Mouse (Mus musculus): Measurements from ENCODE around the gene Dnah12. TPM values are rescaled to one million over a fixed set of nuclear protein-coding genes. Genes with fewer than 3 reads are reported as not detected.

The Dnah12 gene
- 0.19 and 0.20 TPM in 2 replicates for polyA plus RNA-seq (2015; fragmentation: Nextera tagmentation; extraction: Ambion mirVana)

DNA sequence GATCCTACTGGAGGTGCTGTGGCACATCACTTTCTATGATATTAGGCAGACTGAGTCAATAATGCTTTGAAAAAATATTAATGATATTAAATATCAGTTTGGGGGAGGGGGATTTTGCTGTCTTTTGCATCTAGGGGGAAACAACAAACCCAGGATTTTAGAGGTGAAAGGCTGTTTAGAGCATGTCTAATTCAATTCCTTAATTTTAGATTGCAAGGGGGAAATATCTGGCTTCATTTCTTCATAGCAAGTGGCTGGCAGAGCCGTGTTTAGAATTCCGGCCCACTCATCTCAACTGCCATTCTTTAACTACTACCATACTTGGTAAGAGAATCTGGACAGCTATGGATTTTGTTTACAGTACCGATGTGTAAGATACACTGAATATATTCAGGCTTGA, at the start of gene Dnah12:
Gene Dnah12, plus strand, starts transcription at position 301 of the 400 bp plus-strand sequence.
- 92% methylated on average over 3 of the region's 3 CpGs for WGBS

DNA sequence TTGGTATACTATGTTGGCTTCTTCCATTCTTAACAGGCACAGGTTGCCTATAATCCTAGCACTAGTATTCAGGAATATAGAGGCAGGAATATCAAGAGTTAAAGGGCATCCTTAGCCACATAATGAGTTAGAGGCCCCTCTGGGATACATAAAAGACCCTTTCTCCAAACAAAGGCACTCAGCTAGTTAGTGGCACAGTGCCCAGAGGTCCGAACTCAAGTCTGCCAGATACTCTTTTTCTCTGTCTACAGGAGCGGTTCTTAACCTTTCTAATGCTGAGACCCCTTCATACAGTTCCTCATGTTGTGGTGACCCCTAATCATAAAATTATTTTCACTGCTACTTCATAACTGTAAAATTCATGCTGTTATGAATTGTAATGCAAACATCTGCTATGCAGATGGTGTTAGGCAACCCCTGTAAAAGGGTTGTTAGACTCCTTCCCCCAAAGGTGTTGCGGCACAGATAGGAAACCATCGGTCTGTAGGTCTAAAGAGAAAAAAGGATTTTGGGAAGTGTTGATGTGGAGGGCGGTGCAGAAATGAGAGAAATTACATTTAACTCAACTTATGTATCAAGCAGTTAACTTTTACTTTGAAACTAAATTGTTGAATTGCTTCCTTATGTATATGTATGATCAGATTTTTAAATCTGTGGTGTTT, 47.0 kb upstream of the Dnah12 start:
- Histone ChIP-seq H3K27me3 (replicated peaks) (no peaks in the 10 kb centered on the region), H3K27ac (replicated peaks) (no peak overlapping the region), H3K4me3 (replicated peaks) (no peak overlapping the region), H3K9ac (replicated peaks) (no peak overlapping the region), H3K4me1 (peaks cover 28% of the 10 kb centered on the region), H3K9me3 (replicated peaks) (no peaks in the 10 kb centered on the region), H3K4me2 (peak overlapping the region; percentile 13; the same call in 1 of the 2 replicates), H3K36me3 (peaks cover 10% of the 10 kb centered on the region)
- no peak for ATAC-seq (ENCODE audit: low FRiP score)
- 31% methylated on average over 5 of the region's 5 CpGs for WGBS

More for the DNA sequence above, at the start of gene Dnah12:
- Histone ChIP-seq H3K4me1 (no peaks in the 10 kb centered on the region), H3K9ac (replicated peaks) (no peak within 1 kb of the TSS), H3K4me3 (replicated peaks) (no peak within 1 kb of the TSS), H3K36me3 (no peaks in the 10 kb centered on the region), H3K9me3 (replicated peaks) (no peaks in the 10 kb centered on the region), H3K27ac (replicated peaks) (no peak within 1 kb of the TSS), H3K27me3 (replicated peaks) (no peaks in the 10 kb centered on the region), H3K4me2 (no peak within 1 kb of the TSS)
- ATAC-seq (ENCODE audit: low FRiP score) = no peak

DNA sequence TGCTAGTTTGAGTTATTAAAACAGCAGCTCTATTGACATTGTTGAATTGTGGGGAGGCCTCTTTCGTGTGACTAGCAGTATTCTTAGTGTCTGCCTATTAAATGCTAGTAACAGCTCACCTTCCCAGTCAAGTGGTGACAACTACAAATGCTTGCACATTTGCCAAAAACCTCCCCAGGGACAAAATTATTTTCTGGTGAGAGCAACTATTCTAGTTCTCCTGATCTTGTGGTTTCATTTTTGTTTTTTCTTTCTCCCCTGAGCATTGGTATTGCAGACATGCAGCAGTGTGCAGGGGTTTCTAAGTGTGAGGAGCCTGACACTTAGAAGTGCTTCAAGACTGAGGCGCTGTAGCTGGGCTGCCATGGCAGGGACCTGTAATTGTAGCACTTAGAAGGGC, 45.3 kb upstream of the Dnah12 start:
- H3K27ac ChIP-seq (replicated peaks) = no peak overlapping the region
- no peak overlapping the region for H3K4me3 ChIP-seq (replicated peaks)
- WGBS = 81% methylated on average over 2 of the region's 2 CpGs
- H3K4me1 ChIP-seq = peaks cover 19% of the 10 kb centered on the region
- H3K9me3 ChIP-seq (replicated peaks) = no peaks in the 10 kb centered on the region
- H3K36me3 ChIP-seq = peaks cover 17% of the 10 kb centered on the region
- no peak for ATAC-seq (ENCODE audit: low FRiP score)
- no peak overlapping the region for H3K9ac ChIP-seq (replicated peaks)
- H3K4me2 ChIP-seq = no peak overlapping the region
- no peaks in the 10 kb centered on the region for H3K27me3 ChIP-seq (replicated peaks)

DNA sequence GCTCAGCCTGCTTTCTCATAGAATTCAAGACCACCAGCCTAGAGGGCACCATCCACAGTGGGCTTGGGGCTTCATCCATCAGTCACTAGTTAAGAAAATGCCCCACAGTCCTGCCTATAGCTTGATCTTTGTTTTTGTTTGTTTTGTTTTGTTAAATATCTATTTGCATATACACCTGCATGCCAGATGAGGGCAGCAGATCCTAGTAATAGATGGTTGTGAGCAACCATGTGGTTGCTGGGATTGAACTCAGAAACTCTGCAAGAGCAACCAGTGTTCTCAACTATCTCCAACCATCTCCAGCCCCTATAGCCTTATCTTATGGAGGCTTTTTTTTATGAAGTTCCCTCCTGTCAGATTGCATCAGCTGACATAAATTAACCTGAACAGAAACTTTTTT, 41.2 kb upstream of the Dnah12 start:
- no peak for ATAC-seq (ENCODE audit: low FRiP score)
- Histone ChIP-seq H3K4me3 (replicated peaks) (no peak overlapping the region), H3K4me1 (0 out of 2 replicates have a peak, but pooled peaks cover 5% of the 10 kb centered on the region), H3K27ac (replicated peaks) (no peak overlapping the region), H3K36me3 (peaks cover 46% of the 10 kb centered on the region), H3K9ac (replicated peaks) (no peak overlapping the region), H3K9me3 (replicated peaks) (no peaks in the 10 kb centered on the region), H3K27me3 (replicated peaks) (no peaks in the 10 kb centered on the region), H3K4me2 (no peak overlapping the region)

DNA sequence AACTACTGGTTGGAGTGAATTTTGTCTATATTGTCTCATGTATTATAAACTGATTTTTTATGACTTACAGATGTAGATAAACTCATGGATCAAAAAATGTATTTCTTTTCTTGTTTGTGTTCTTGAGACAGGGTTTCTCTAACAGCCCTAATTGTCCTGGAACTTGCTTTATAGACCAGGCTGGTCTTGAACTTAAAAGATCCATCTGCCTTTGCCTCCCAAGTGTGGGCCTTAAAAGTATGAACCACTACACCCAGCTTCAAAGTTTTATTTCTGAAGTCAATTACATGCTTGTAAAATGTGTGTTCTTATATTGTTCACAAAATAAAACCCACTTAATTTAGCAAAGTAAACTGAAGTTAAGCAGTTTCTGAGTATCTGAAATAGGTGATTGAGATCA, 34.9 kb upstream of the Dnah12 start:
- no peaks in the 10 kb centered on the region for H3K27me3 ChIP-seq (replicated peaks)
- no peaks in the 10 kb centered on the region for H3K9me3 ChIP-seq (replicated peaks)
- ATAC-seq (ENCODE audit: low FRiP score) = no peak
- H3K9ac ChIP-seq (replicated peaks) = no peak overlapping the region
- peaks cover 48% of the 10 kb centered on the region for H3K36me3 ChIP-seq
- no peak overlapping the region for H3K4me3 ChIP-seq (replicated peaks)
- no peak overlapping the region for H3K4me2 ChIP-seq
- H3K27ac ChIP-seq (replicated peaks) = no peak overlapping the region
- no peaks in the 10 kb centered on the region for H3K4me1 ChIP-seq

DNA sequence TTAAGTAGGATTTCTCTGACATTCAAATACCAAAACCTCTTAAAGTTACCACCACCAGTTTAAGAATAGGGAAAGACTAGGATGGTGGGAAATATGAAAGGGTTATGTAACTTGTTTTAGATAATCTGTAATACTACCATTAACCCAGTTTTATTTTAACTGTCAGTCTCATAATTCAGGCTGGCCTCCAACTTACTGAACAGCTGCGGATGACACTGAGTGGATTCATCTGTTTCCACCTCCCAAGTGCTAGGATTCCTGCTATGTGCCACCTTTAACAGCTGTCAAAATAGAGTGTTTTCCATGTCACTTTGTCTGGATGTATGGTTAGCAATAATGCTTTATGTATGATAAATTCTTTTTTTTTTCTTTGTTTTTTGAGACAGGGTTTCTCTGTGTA, 32.8 kb upstream of the Dnah12 start:
- no peak overlapping the region for H3K27ac ChIP-seq (replicated peaks)
- no peaks in the 10 kb centered on the region for H3K27me3 ChIP-seq (replicated peaks)
- H3K4me1 ChIP-seq = no peaks in the 10 kb centered on the region
- H3K9me3 ChIP-seq (replicated peaks) = no peaks in the 10 kb centered on the region
- H3K4me2 ChIP-seq = no peak overlapping the region
- peaks cover 42% of the 10 kb centered on the region for H3K36me3 ChIP-seq
- 98% methylated on average over 1 of the region's 1 CpGs for WGBS
- no peak overlapping the region for H3K9ac ChIP-seq (replicated peaks)
- ATAC-seq (ENCODE audit: low FRiP score) = no peak
- no peak overlapping the region for H3K4me3 ChIP-seq (replicated peaks)

DNA sequence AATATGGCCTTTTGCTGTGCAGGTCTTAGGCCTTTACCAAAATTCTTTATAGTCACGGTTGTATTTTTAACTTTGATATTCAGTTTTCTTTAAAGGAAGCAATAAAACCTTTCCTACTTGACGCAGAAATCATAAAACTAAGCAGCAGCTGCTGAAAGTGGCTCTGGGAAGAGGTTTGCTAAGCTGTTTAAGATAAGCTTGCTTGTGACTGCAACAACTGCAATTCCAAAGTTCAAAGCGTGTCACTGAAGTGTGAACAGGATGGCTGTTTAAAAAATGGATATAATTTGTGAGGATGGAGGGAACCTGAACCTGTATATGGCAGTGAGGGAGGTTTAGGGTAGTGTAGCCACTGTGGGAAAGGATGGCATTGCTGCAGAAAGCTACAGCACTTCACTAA, 31.1 kb upstream of the Dnah12 start:
- Histone ChIP-seq H3K36me3 (peaks cover 37% of the 10 kb centered on the region), H3K27me3 (replicated peaks) (no peaks in the 10 kb centered on the region), H3K27ac (replicated peaks) (no peak overlapping the region), H3K9ac (replicated peaks) (no peak overlapping the region), H3K4me3 (replicated peaks) (no peak overlapping the region), H3K9me3 (replicated peaks) (no peaks in the 10 kb centered on the region), H3K4me2 (no peak overlapping the region), H3K4me1 (peaks cover 11% of the 10 kb centered on the region)
- ATAC-seq (ENCODE audit: low FRiP score) = no peak
- WGBS = 85% methylated on average over 3 of the region's 3 CpGs

DNA sequence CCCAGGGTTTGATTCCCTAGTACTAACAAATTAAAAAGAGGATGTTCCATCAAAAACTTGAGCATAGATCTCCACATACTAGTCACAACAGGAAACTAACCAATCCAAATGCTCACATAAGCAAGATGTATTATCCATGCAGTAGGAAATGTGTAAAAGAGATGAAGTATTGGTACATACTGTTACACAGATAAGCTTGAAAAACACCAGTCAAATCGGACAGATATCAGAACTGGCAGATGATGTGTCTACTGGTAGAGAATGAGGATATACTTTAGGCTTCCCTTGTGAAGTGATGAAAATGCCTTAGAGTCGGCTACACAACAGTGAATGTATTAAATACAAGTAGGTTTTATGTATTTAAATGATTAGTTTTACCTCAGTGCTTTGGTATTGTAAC, 30.6 kb upstream of the Dnah12 start:
- WGBS = 89% methylated on average over 2 of the region's 2 CpGs
- H3K27me3 ChIP-seq (replicated peaks) = no peaks in the 10 kb centered on the region
- H3K9ac ChIP-seq (replicated peaks) = no peak overlapping the region
- peaks cover 33% of the 10 kb centered on the region for H3K36me3 ChIP-seq
- no peak for ATAC-seq (ENCODE audit: low FRiP score)
- peaks cover 15% of the 10 kb centered on the region for H3K4me1 ChIP-seq
- no peak overlapping the region for H3K4me2 ChIP-seq
- no peak overlapping the region for H3K4me3 ChIP-seq (replicated peaks)
- H3K27ac ChIP-seq (replicated peaks) = no peak overlapping the region
- H3K9me3 ChIP-seq (replicated peaks) = no peaks in the 10 kb centered on the region

DNA sequence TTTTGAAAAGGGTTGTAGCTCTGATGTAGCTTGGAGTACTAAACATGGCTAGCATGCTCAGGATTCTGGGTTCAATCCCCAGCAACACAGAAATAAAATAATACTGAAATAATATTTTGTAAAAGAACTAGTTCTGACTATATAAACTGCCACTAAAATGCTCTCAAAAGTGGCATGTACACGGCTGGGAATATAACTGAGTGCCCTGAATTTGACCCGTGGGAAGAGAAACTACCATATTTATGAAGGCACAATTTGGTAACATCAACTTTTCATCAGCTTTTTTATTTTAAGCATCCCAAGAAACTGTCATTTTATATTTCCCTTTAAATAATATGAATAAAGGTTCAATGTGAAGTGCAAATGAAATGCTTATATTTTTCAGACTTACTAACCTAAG, 29.2 kb upstream of the Dnah12 start:
- Histone ChIP-seq H3K9me3 (replicated peaks) (no peaks in the 10 kb centered on the region), H3K27ac (replicated peaks) (no peak overlapping the region), H3K4me2 (no peak overlapping the region), H3K4me3 (replicated peaks) (no peak overlapping the region), H3K4me1 (peaks cover 27% of the 10 kb centered on the region), H3K36me3 (peaks cover 25% of the 10 kb centered on the region), H3K27me3 (replicated peaks) (no peaks in the 10 kb centered on the region), H3K9ac (replicated peaks) (no peak overlapping the region)
- WGBS = 89% methylated on average over 2 of the region's 2 CpGs
- ATAC-seq (ENCODE audit: low FRiP score) = no peak

DNA sequence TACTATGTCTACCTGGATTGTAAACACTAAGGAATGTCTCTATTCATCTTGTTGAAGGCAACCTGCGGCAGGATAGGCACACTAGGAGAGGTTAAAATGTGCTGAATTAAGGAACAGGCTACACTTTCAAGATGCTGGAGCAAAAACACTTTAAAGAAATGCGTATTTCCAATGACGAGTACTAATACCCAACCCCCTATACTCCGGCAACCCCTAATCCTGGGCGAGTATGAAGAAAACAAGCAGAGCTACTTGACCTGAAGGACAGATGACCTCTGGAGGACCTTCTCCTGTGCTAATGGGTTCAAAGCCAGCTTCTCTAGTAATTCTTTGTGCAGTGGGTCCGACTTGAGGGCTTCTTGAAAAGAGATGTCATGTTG, 25.1 kb upstream of the Dnah12 start:
- peak overlapping the region; percentile 99 for H3K4me3 ChIP-seq (replicated peaks)
- H3K4me1 ChIP-seq = peaks cover 32% of the 10 kb centered on the region
- WGBS = 28% methylated on average over 6 of the region's 6 CpGs
- no peaks in the 10 kb centered on the region for H3K27me3 ChIP-seq (replicated peaks)
- peak overlapping the region; percentile 89 for H3K9ac ChIP-seq (replicated peaks)
- H3K9me3 ChIP-seq (replicated peaks) = no peaks in the 10 kb centered on the region
- ATAC-seq (ENCODE audit: low FRiP score) = no peak
- H3K36me3 ChIP-seq = peaks cover 17% of the 10 kb centered on the region
- H3K27ac ChIP-seq (replicated peaks) = no peak overlapping the region
- peak overlapping the region; percentile 98 for H3K4me2 ChIP-seq

DNA sequence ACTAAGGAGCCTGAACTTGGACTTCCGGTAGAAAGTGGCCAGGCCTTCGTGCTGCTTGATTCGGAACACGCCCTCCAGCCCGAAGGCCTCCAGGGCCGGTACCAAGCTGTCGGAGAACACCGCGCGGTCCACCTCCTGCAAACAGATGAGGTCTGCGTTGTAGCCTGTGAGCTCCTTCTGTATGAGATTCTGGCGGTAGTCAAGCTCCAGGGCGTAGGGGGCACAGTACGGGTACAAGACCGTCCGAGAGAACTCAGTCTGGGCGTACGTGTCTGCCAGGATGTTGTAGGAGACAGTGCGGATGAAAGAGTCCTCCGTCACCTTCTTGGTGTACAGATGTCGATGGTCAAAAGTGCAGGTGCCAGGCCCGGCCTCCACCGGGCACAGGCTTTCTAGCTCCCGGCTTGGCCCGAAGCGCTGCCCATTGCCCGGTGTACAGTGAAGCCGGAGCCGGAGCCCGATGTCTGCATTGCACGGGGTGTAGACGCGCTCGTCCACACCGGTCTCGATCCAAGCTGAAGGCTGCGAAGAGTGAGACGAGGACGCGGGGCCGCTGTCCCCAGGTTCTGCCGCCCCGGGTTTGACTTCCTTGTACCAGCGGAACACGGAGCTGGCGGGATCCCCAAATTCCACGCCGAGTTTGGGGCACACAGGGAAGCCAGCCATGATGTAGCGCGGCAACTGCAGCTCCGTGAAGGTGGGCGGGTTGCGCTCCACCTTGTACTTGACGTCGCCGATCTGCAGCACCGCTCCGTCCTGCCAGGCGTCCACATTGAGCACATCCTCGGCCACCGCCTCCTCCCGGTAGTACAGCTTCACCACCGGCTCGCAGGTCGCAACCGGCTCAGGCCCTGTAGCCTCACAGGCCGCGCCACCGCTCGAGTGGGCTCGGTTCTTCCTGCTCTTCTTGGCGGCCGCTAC, 24.4 kb upstream of the Dnah12 start:
- Histone ChIP-seq H3K27me3 (replicated peaks) (no peaks in the 10 kb centered on the region), H3K27ac (replicated peaks) (peak overlapping the region; percentile 93), H3K4me3 (replicated peaks) (peak overlapping the region; percentile 99), H3K4me2 (peak overlapping the region; percentile 98), H3K4me1 (peaks cover 32% of the 10 kb centered on the region), H3K36me3 (peaks cover 17% of the 10 kb centered on the region), H3K9me3 (replicated peaks) (no peaks in the 10 kb centered on the region), H3K9ac (replicated peaks) (peak overlapping the region; percentile 89)
- peak; percentile 58 for ATAC-seq (ENCODE audit: low FRiP score)
- 1% methylated on average over 73 of the region's 73 CpGs for WGBS
